Mouse (Mus musculus) limb, embryonic 15.5 days (tissue): ENCODE measurements at regions not wholly inside any gene's neighbourhood (a gene's known extent, or its start where the extent isn't known, plus 50 kb on each side); places are given as distances from the start of the nearest gene placed in this dataset.

Source experiments
- ATAC-seq: fragments of 200-750 bp; cut with Nextera tagmentation; 2 replicates; pipeline ENCODE4 v1.8.0; 2017; ENCODE audit warnings: low read depth, moderate TSS enrichment; ENCODE audit not compliant: insufficient number of reproducible peaks, low FRiP score, low TSS enrichment
- H3K27ac ChIP-seq: fragments of 300-500 bp; sonication (generic); 2 replicates; pipeline ENCODE4 v1.5.1; 2015; ENCODE audit warnings: moderate library complexity, mild to moderate bottlenecking, inconsistent platforms
- H3K27me3 ChIP-seq: fragments of 300-500 bp; sonication (generic); 2 replicates; pipeline ENCODE4 v1.6.1; 2015; ENCODE audit warnings: inconsistent platforms
- H3K36me3 ChIP-seq: fragments of 300-500 bp; sonication (generic); 2 replicates; pipeline ENCODE4 v1.6.1; 2015; ENCODE audit warnings: inconsistent platforms
- H3K4me1 ChIP-seq: fragments of 300-500 bp; sonication (generic); 2 replicates; pipeline ENCODE4 v1.6.1; 2015; ENCODE audit warnings: inconsistent platforms
- H3K4me2 ChIP-seq: fragments of 300-500 bp; sonication (generic); 2 replicates; pipeline ENCODE4 v1.6.1; 2015; ENCODE audit warnings: mild to moderate bottlenecking, inconsistent platforms
- H3K4me3 ChIP-seq: fragments of 300-500 bp; sonication (generic); 2 replicates; pipeline ENCODE4 v1.5.1; 2015; ENCODE audit warnings: mild to moderate bottlenecking, inconsistent platforms
- H3K9ac ChIP-seq: fragments of 300-500 bp; sonication (generic); 2 replicates; pipeline ENCODE4 v1.6.1; 2015; ENCODE audit warnings: inconsistent platforms
- H3K9me3 ChIP-seq: fragments of 300-500 bp; sonication (generic); 2 replicates; pipeline ENCODE4 v1.6.1; 2016; ENCODE audit warnings: inconsistent platforms
- WGBS: fragments of 180-500 bp; shearing (Covaris S2); methylation state at CpG from one replicate; pipeline ENCODE4 v1.1.7; 2015; 5-methylcytosine and 5-hydroxymethylcytosine counted together

- H3K4me1 ChIP-seq: no peaks in the 10 kb centered on the region
- no peak overlapping the region for H3K4me3 ChIP-seq
- WGBS: 77% methylated on average over 9 of the region's 9 CpGs
- H3K27me3 ChIP-seq: no peaks in the 10 kb centered on the region
- no peak overlapping the region for H3K9ac ChIP-seq
- H3K27ac ChIP-seq: no peak overlapping the region
- H3K4me2 ChIP-seq: no peak overlapping the region
- H3K36me3 ChIP-seq: no peaks in the 10 kb centered on the region
- no peak for ATAC-seq
- no peaks in the 10 kb centered on the region for H3K9me3 ChIP-seq
These were observed 321.5 kb upstream of the Robo2 start for GRCm38 (mm10) chr16:74732940-74733776.

GRCm38 (mm10) chr16:74730169-74730794, 318.7 kb upstream of the Robo2 start:
- Histone ChIP-seq H3K4me1 (no peaks in the 10 kb centered on the region), H3K9ac (no peak overlapping the region), H3K4me2 (no peak overlapping the region), H3K27ac (no peak overlapping the region), H3K36me3 (no peaks in the 10 kb centered on the region), H3K9me3 (no peaks in the 10 kb centered on the region), H3K4me3 (no peak overlapping the region), H3K27me3 (no peaks in the 10 kb centered on the region)
- WGBS: 70% methylated on average over 3 of the region's 3 CpGs
- ATAC-seq: no peak

GRCm38 (mm10) chr16:74723217-74723616, 311.6 kb upstream of the Robo2 start:
- no peak overlapping the region for H3K27ac ChIP-seq
- H3K4me2 ChIP-seq: no peak overlapping the region
- no peaks in the 10 kb centered on the region for H3K9me3 ChIP-seq
- no peak for ATAC-seq
- no peak overlapping the region for H3K4me3 ChIP-seq
- H3K9ac ChIP-seq: no peak overlapping the region
- no peaks in the 10 kb centered on the region for H3K36me3 ChIP-seq
- H3K27me3 ChIP-seq: no peaks in the 10 kb centered on the region
- H3K4me1 ChIP-seq: no peaks in the 10 kb centered on the region
- 28% methylated on average over 1 of the region's 1 CpGs for WGBS

- no peaks in the 10 kb centered on the region for H3K27me3 ChIP-seq
These were observed 306.5 kb upstream of the Robo2 start for GRCm38 (mm10) chr16:74718154-74718553.

GRCm38 (mm10) chr16:74717622-74718021, 306.0 kb upstream of the Robo2 start:
- Histone ChIP-seq H3K27ac (no peak overlapping the region), H3K9me3 (no peaks in the 10 kb centered on the region), H3K4me3 (no peak overlapping the region), H3K4me2 (no peak overlapping the region), H3K9ac (no peak overlapping the region), H3K27me3 (no peaks in the 10 kb centered on the region), H3K4me1 (no peaks in the 10 kb centered on the region), H3K36me3 (no peaks in the 10 kb centered on the region)
- ATAC-seq: no peak
- WGBS: 88% methylated on average over 1 of the region's 1 CpGs

More at GRCm38 (mm10) chr16:74718154-74718553, 306.5 kb upstream of the Robo2 start:
- ATAC-seq: no peak
- no peak overlapping the region for H3K9ac ChIP-seq
- H3K9me3 ChIP-seq: no peaks in the 10 kb centered on the region
- no peak overlapping the region for H3K27ac ChIP-seq
- H3K4me2 ChIP-seq: no peak overlapping the region
- H3K4me3 ChIP-seq: no peak overlapping the region
- H3K36me3 ChIP-seq: no peaks in the 10 kb centered on the region
- WGBS: 65% methylated on average over 2 of the region's 2 CpGs
- no peaks in the 10 kb centered on the region for H3K4me1 ChIP-seq

GRCm38 (mm10) chr16:74714950-74715349, 303.3 kb upstream of the Robo2 start:
- H3K27ac ChIP-seq: no peak overlapping the region
- H3K36me3 ChIP-seq: no peaks in the 10 kb centered on the region
- no peak overlapping the region for H3K4me3 ChIP-seq
- no peak overlapping the region for H3K4me2 ChIP-seq
- no peaks in the 10 kb centered on the region for H3K4me1 ChIP-seq
- H3K9me3 ChIP-seq: no peaks in the 10 kb centered on the region
- ATAC-seq: no peak
- H3K27me3 ChIP-seq: no peaks in the 10 kb centered on the region
- WGBS: 34% methylated on average over 1 of the region's 1 CpGs
- no peak overlapping the region for H3K9ac ChIP-seq

- Histone ChIP-seq H3K27me3 (no peaks in the 10 kb centered on the region), H3K4me3 (no peak overlapping the region), H3K27ac (no peak overlapping the region), H3K9me3 (no peaks in the 10 kb centered on the region), H3K9ac (no peak overlapping the region), H3K36me3 (no peaks in the 10 kb centered on the region), H3K4me2 (no peak overlapping the region), H3K4me1 (no peaks in the 10 kb centered on the region)
- ATAC-seq: no peak
- 27% methylated on average over 6 of the region's 6 CpGs for WGBS
These were observed 300.9 kb upstream of the Robo2 start for GRCm38 (mm10) chr16:74712515-74712914.

- no peak overlapping the region for H3K4me2 ChIP-seq
These were observed 290.4 kb upstream of the Robo2 start for GRCm38 (mm10) chr16:74702067-74702466.

GRCm38 (mm10) chr16:74683371-74683770, 271.7 kb upstream of the Robo2 start:
- WGBS: 25% methylated on average over 3 of the region's 3 CpGs
- H3K27ac ChIP-seq: no peak overlapping the region
- H3K36me3 ChIP-seq: no peaks in the 10 kb centered on the region
- H3K4me1 ChIP-seq: no peaks in the 10 kb centered on the region
- no peak for ATAC-seq
- no peak overlapping the region for H3K4me3 ChIP-seq
- H3K4me2 ChIP-seq: no peak overlapping the region
- H3K9me3 ChIP-seq: no peaks in the 10 kb centered on the region
- H3K27me3 ChIP-seq: no peaks in the 10 kb centered on the region
- H3K9ac ChIP-seq: no peak overlapping the region

More at GRCm38 (mm10) chr16:74702067-74702466, 290.4 kb upstream of the Robo2 start:
- H3K9ac ChIP-seq: no peak overlapping the region
- no peaks in the 10 kb centered on the region for H3K27me3 ChIP-seq
- WGBS: 83% methylated on average over 3 of the region's 3 CpGs
- H3K36me3 ChIP-seq: no peaks in the 10 kb centered on the region
- H3K9me3 ChIP-seq: no peaks in the 10 kb centered on the region
- ATAC-seq: peak; percentile 7; the same call in 1 of the 2 replicates
- H3K27ac ChIP-seq: no peak overlapping the region
- no peak overlapping the region for H3K4me3 ChIP-seq
- H3K4me1 ChIP-seq: no peaks in the 10 kb centered on the region

- no peak overlapping the region for H3K4me2 ChIP-seq
- no peak overlapping the region for H3K4me3 ChIP-seq
- H3K9ac ChIP-seq: no peak overlapping the region
- no peaks in the 10 kb centered on the region for H3K4me1 ChIP-seq
- H3K27me3 ChIP-seq: no peaks in the 10 kb centered on the region
- no peak overlapping the region for H3K27ac ChIP-seq
- no peaks in the 10 kb centered on the region for H3K9me3 ChIP-seq
- ATAC-seq: no peak
- H3K36me3 ChIP-seq: no peaks in the 10 kb centered on the region
These were observed 264.0 kb upstream of the Robo2 start for GRCm38 (mm10) chr16:74675586-74675985.

GRCm38 (mm10) chr16:74671466-74671865, 259.8 kb upstream of the Robo2 start:
- H3K4me3 ChIP-seq: no peak overlapping the region
- H3K9ac ChIP-seq: no peak overlapping the region
- no peaks in the 10 kb centered on the region for H3K9me3 ChIP-seq
- H3K4me2 ChIP-seq: no peak overlapping the region
- no peak for ATAC-seq
- WGBS: 55% methylated on average over 3 of the region's 3 CpGs
- no peaks in the 10 kb centered on the region for H3K36me3 ChIP-seq
- H3K4me1 ChIP-seq: no peaks in the 10 kb centered on the region
- H3K27me3 ChIP-seq: no peaks in the 10 kb centered on the region
- H3K27ac ChIP-seq: no peak overlapping the region

GRCm38 (mm10) chr16:74664337-74664736, 252.7 kb upstream of the Robo2 start:
- no peak overlapping the region for H3K9ac ChIP-seq
- WGBS: 71% methylated on average over 1 of the region's 1 CpGs
- H3K9me3 ChIP-seq: no peaks in the 10 kb centered on the region
- no peaks in the 10 kb centered on the region for H3K4me1 ChIP-seq
- ATAC-seq: no peak
- H3K36me3 ChIP-seq: no peaks in the 10 kb centered on the region
- H3K27me3 ChIP-seq: no peaks in the 10 kb centered on the region
- H3K4me2 ChIP-seq: no peak overlapping the region
- H3K4me3 ChIP-seq: no peak overlapping the region
- H3K27ac ChIP-seq: no peak overlapping the region
